Comparison of ENCODE assay signal across 15 mouse cellular contexts in the genomic region with DNA sequence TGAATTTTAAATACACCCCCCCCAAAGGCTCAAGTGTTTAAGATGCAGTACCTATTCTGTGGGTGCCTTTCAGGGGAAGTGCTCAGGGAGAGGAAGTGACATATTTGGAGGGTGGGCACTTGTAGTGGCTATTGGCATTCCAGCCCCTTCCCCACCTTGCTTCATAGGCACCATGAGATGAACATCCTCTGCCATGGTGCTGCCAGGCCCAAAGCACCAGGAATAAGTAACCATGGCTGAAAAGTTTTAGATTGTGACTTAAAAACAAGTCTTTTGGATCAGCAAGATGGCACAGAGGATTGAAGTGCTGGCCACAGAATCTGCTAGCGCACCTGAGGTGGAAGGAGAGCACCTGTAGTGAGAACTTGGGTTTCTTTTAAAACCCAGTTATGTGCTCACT.
"Had no signal": no experiment of that assay in that cellular context is flagged by ENCODE, and none has a peak within 500 bp of the region (broad histone marks: within the 10 kb centered on the region; RNA-seq: fewer than 3 reads in every experiment).

No protein-coding gene starts in this region.

- H3K27me3 ChIP-seq: heart, embryonic 12.5 days; heart, embryonic 13.5 days; heart, embryonic 15.5 days; hindbrain, embryonic 12.5 days; hindbrain, embryonic 13.5 days; hindbrain, embryonic 15.5 days; intestine, embryonic 15.5 days; kidney, embryonic 15.5 days had no signal

- DNase-seq: kidney, adult 11 months had no signal

- H3K4me1 ChIP-seq: heart, embryonic 12.5 days; heart, embryonic 13.5 days; heart, embryonic 15.5 days; hindbrain, embryonic 10.5 days; hindbrain, embryonic 12.5 days; hindbrain, embryonic 13.5 days; hindbrain, embryonic 15.5 days; intestine, embryonic 15.5 days; kidney, embryonic 15.5 days had no signal

- H3K4me3 ChIP-seq: heart, embryonic 12.5 days; heart, embryonic 13.5 days; heart, embryonic 15.5 days; hindbrain, embryonic 10.5 days; hindbrain, embryonic 12.5 days; hindbrain, embryonic 13.5 days; hindbrain, embryonic 15.5 days; intestine, embryonic 15.5 days; kidney, embryonic 15.5 days; layer of hippocampus, adult 2 months; left cerebral cortex, adult 2 months had no signal

- H3K27ac ChIP-seq: heart, embryonic 13.5 days; heart, embryonic 15.5 days; hindbrain, embryonic 10.5 days; hindbrain, embryonic 12.5 days; hindbrain, embryonic 13.5 days; hindbrain, embryonic 14.5 days; hindbrain, embryonic 15.5 days; hindbrain, postnatal 0 days; intestine, embryonic 15.5 days; kidney, embryonic 15.5 days; kidney, postnatal 0 days; layer of hippocampus, adult 2 months; left cerebral cortex, adult 2 months had no signal

- H3K36me3 ChIP-seq: heart, embryonic 12.5 days; heart, embryonic 13.5 days; heart, embryonic 15.5 days; hindbrain, embryonic 10.5 days; hindbrain, embryonic 12.5 days; hindbrain, embryonic 13.5 days; hindbrain, embryonic 15.5 days; intestine, embryonic 15.5 days; kidney, embryonic 15.5 days had no signal

- H3K9me3 ChIP-seq: heart, embryonic 12.5 days; heart, embryonic 13.5 days; heart, embryonic 15.5 days; hindbrain, embryonic 10.5 days; hindbrain, embryonic 12.5 days; hindbrain, embryonic 13.5 days; hindbrain, embryonic 15.5 days; intestine, embryonic 15.5 days; kidney, embryonic 15.5 days had no signal
